Mouse (Mus musculus): Measurements from ENCODE around the gene Snx29. TPM values are rescaled to one million over a fixed set of nuclear protein-coding genes. Genes with fewer than 3 reads are reported as not detected.

Snx29 gene
- total and polyA plus RNA-seq, 2 experiments from 2014 or later = 7.0 to 22.8 TPM

GRCm38 (mm10) chr16:11624121-11624520 lies 301.4 kb downstream of the Snx29 start:
- H3K9me3 ChIP-seq (ENCODE audit: low read length) = no peaks in the 10 kb centered on the region
- no peak overlapping the region for H3K4me3 ChIP-seq (ENCODE audit: low read depth, low read length)
- no peaks in the 10 kb centered on the region for H3K4me1 ChIP-seq (ENCODE audit: insufficient read depth, low read length)
- no peak for TF ChIP-seq CTCF (IDR thresholded peaks at IDR 0.05)
- WGBS = 72% methylated on average over 2 of the region's 2 CpGs
- no peaks in the 10 kb centered on the region for H3K36me3 ChIP-seq (ENCODE audit: insufficient read depth, low read length)
- no peak overlapping the region for H3K9ac ChIP-seq (replicated peaks; ENCODE audit: low read length, poor library complexity, severe bottlenecking)
- no peak for ATAC-seq (ENCODE audit: low FRiP score)
- no peak for DNase-seq (ENCODE audit: low spot score)
- no peak overlapping the region for H3K27ac ChIP-seq (ENCODE audit: low read depth, low read length)
- no peaks in the 10 kb centered on the region for H3K27me3 ChIP-seq (ENCODE audit: insufficient read depth, low read length)
- no peak overlapping the region for H3K4me2 ChIP-seq (ENCODE audit: low read depth, low read length, poor library complexity, severe bottlenecking)

GRCm38 (mm10) chr16:11626004-11626481 lies 303.3 kb downstream of the Snx29 start:
- no peak for ATAC-seq (ENCODE audit: low FRiP score)
- Histone ChIP-seq H3K27ac (ENCODE audit: low read depth, low read length) (peak overlapping the region; percentile 38; the same call in 1 of the 2 replicates), H3K9ac (replicated peaks; ENCODE audit: low read length, poor library complexity, severe bottlenecking) (no peak overlapping the region), H3K36me3 (ENCODE audit: insufficient read depth, low read length) (no peaks in the 10 kb centered on the region), H3K4me1 (ENCODE audit: insufficient read depth, low read length) (no peaks in the 10 kb centered on the region), H3K4me3 (ENCODE audit: low read depth, low read length) (no peak overlapping the region), H3K27me3 (ENCODE audit: insufficient read depth, low read length) (no peaks in the 10 kb centered on the region), H3K4me2 (ENCODE audit: low read depth, low read length, poor library complexity, severe bottlenecking) (no peak overlapping the region), H3K9me3 (ENCODE audit: low read length) (no peaks in the 10 kb centered on the region)
- 48% methylated on average over 1 of the region's 1 CpGs for WGBS
- no peak for TF ChIP-seq CTCF (IDR thresholded peaks at IDR 0.05)
- peak; percentile 65 for DNase-seq (ENCODE audit: low spot score)

- H3K9me3 ChIP-seq (ENCODE audit: low read length) = no peaks in the 10 kb centered on the region
- no peak overlapping the region for H3K4me2 ChIP-seq (ENCODE audit: low read depth, low read length, poor library complexity, severe bottlenecking)
- peak overlapping the region; percentile 38; the same call in 1 of the 2 replicates for H3K27ac ChIP-seq (ENCODE audit: low read depth, low read length)
- H3K4me1 ChIP-seq (ENCODE audit: insufficient read depth, low read length) = no peaks in the 10 kb centered on the region
- no peak for DNase-seq (ENCODE audit: low spot score)
- no peak for TF ChIP-seq CTCF (IDR thresholded peaks at IDR 0.05)
- no peaks in the 10 kb centered on the region for H3K27me3 ChIP-seq (ENCODE audit: insufficient read depth, low read length)
- no peak overlapping the region for H3K4me3 ChIP-seq (ENCODE audit: low read depth, low read length)
- no peak overlapping the region for H3K9ac ChIP-seq (replicated peaks; ENCODE audit: low read length, poor library complexity, severe bottlenecking)
- ATAC-seq (ENCODE audit: low FRiP score) = no peak
- no peaks in the 10 kb centered on the region for H3K36me3 ChIP-seq (ENCODE audit: insufficient read depth, low read length)
- 79% methylated on average over 2 of the region's 2 CpGs for WGBS
Measured at GRCm38 (mm10) chr16:11626616-11627015, 303.9 kb downstream of the Snx29 start.

GRCm38 (mm10) chr16:11627866-11628638 lies 305.3 kb downstream of the Snx29 start:
- DNase-seq (ENCODE audit: low spot score) (no peak), ATAC-seq (ENCODE audit: low FRiP score) (no peak)
- Histone ChIP-seq H3K27me3 (ENCODE audit: insufficient read depth, low read length) (no peaks in the 10 kb centered on the region), H3K36me3 (ENCODE audit: insufficient read depth, low read length) (no peaks in the 10 kb centered on the region), H3K27ac (ENCODE audit: low read depth, low read length) (no peak overlapping the region), H3K4me3 (ENCODE audit: low read depth, low read length) (no peak overlapping the region), H3K9me3 (ENCODE audit: low read length) (no peaks in the 10 kb centered on the region), H3K4me2 (ENCODE audit: low read depth, low read length, poor library complexity, severe bottlenecking) (no peak overlapping the region), H3K9ac (replicated peaks; ENCODE audit: low read length, poor library complexity, severe bottlenecking) (no peak overlapping the region), H3K4me1 (ENCODE audit: insufficient read depth, low read length) (no peaks in the 10 kb centered on the region)
- 79% methylated on average over 9 of the region's 9 CpGs for WGBS
- peak; percentile 45 for TF ChIP-seq CTCF (IDR thresholded peaks at IDR 0.05)

- no peak overlapping the region for H3K27ac ChIP-seq (ENCODE audit: low read depth, low read length)
- H3K4me2 ChIP-seq (ENCODE audit: low read depth, low read length, poor library complexity, severe bottlenecking) = no peak overlapping the region
- H3K9me3 ChIP-seq (ENCODE audit: low read length) = no peaks in the 10 kb centered on the region
- H3K4me3 ChIP-seq (ENCODE audit: low read depth, low read length) = no peak overlapping the region
- no peak for ATAC-seq (ENCODE audit: low FRiP score)
- no peaks in the 10 kb centered on the region for H3K36me3 ChIP-seq (ENCODE audit: insufficient read depth, low read length)
- no peak for DNase-seq (ENCODE audit: low spot score)
- no peaks in the 10 kb centered on the region for H3K4me1 ChIP-seq (ENCODE audit: insufficient read depth, low read length)
- no peak overlapping the region for H3K9ac ChIP-seq (replicated peaks; ENCODE audit: low read length, poor library complexity, severe bottlenecking)
- WGBS = 67% methylated on average over 7 of the region's 7 CpGs
- H3K27me3 ChIP-seq (ENCODE audit: insufficient read depth, low read length) = no peaks in the 10 kb centered on the region
- no peak for TF ChIP-seq CTCF (IDR thresholded peaks at IDR 0.05)
Measured at GRCm38 (mm10) chr16:11629704-11630103, 307.0 kb downstream of the Snx29 start.

- Histone ChIP-seq H3K4me2 (ENCODE audit: low read depth, low read length, poor library complexity, severe bottlenecking) (no peak overlapping the region), H3K4me3 (ENCODE audit: low read depth, low read length) (no peak overlapping the region), H3K4me1 (ENCODE audit: insufficient read depth, low read length) (no peaks in the 10 kb centered on the region), H3K36me3 (ENCODE audit: insufficient read depth, low read length) (no peaks in the 10 kb centered on the region), H3K27me3 (ENCODE audit: insufficient read depth, low read length) (no peaks in the 10 kb centered on the region), H3K9me3 (ENCODE audit: low read length) (no peaks in the 10 kb centered on the region), H3K9ac (replicated peaks; ENCODE audit: low read length, poor library complexity, severe bottlenecking) (no peak overlapping the region), H3K27ac (ENCODE audit: low read depth, low read length) (no peak overlapping the region)
- ATAC-seq (ENCODE audit: low FRiP score) (no peak), DNase-seq (ENCODE audit: low spot score) (peak; percentile 48)
- 49% methylated on average over 5 of the region's 5 CpGs for WGBS
- no peak for TF ChIP-seq CTCF (IDR thresholded peaks at IDR 0.05)
Measured at GRCm38 (mm10) chr16:11630489-11630888, 307.8 kb downstream of the Snx29 start.
